Mouse (Mus musculus): ENCODE measurements around the gene Tnk2.

- TF ChIP-seq CHD2 (IDR thresholded peaks at IDR 0.05; ENCODE audit: low read depth, low read length) (no peak), HCFC1 (IDR thresholded peaks at IDR 0.05; ENCODE audit: borderline replicate concordance, insufficient read depth, low read length) (no peak), MAFK (IDR thresholded peaks at IDR 0.05; ENCODE audit: insufficient read depth, low read depth, low read length) (no peak), ZNF384 (IDR thresholded peaks at IDR 0.05; ENCODE audit: low read depth, low read length) (no peak)
These were observed 64.9 kb downstream of the Tnk2 start for GRCm38 (mm10) chr16:32708457-32709033.

Measured in ES-E14 (cell line).